Mouse (Mus musculus): ENCODE results near the gene Cdhr3. TPM values are rescaled to one million over a fixed set of nuclear protein-coding genes. Genes with fewer than 3 reads are reported as not detected.
A peak's percentile ranks its signal among the peaks of the same experiment; 100 is the strongest.

Gene Cdhr3
- polyA plus RNA-seq, 1 experiment from 2014 or later: not detected

GRCm38 (mm10) chr12:33035089-33035718 is 57.5 kb downstream of the Cdhr3 start:
- H3K27ac ChIP-seq (ENCODE audit: low read depth, low read length): no peak overlapping the region
- H3K4me3 ChIP-seq (ENCODE audit: low read depth, low read length): no peak overlapping the region
- peaks cover 5% of the 10 kb centered on the region; the same call in 1 of the 2 replicates for H3K27me3 ChIP-seq (replicated peaks; ENCODE audit: control insufficient read depth, insufficient read depth, low read length)
- WGBS: 47% methylated on average over 11 of the region's 11 CpGs
- H3K4me2 ChIP-seq: no peak overlapping the region
- H3K9ac ChIP-seq (ENCODE audit: low read depth, low read length): no peak overlapping the region
- H3K9me3 ChIP-seq (ENCODE audit: control insufficient read depth, low read length): no peaks in the 10 kb centered on the region
- DNase-seq (ENCODE audit: low spot score) (no peak), ATAC-seq (replicated peaks; ENCODE audit: low FRiP score) (no peak)
- H3K36me3 ChIP-seq (ENCODE audit: control insufficient read depth, insufficient read depth, low read length): no peaks in the 10 kb centered on the region
- H3K4me1 ChIP-seq (replicated peaks; ENCODE audit: control insufficient read depth, insufficient read depth, low read length): no peaks in the 10 kb centered on the region

GRCm38 (mm10) chr12:33034343-33035088 is 58.2 kb downstream of the Cdhr3 start:
- Histone ChIP-seq H3K4me2 (no peak overlapping the region), H3K36me3 (ENCODE audit: control insufficient read depth, insufficient read depth, low read length) (no peaks in the 10 kb centered on the region), H3K9ac (ENCODE audit: low read depth, low read length) (no peak overlapping the region), H3K4me1 (replicated peaks; ENCODE audit: control insufficient read depth, insufficient read depth, low read length) (no peaks in the 10 kb centered on the region), H3K4me3 (ENCODE audit: low read depth, low read length) (no peak overlapping the region), H3K27ac (ENCODE audit: low read depth, low read length) (no peak overlapping the region), H3K9me3 (ENCODE audit: control insufficient read depth, low read length) (no peaks in the 10 kb centered on the region), H3K27me3 (replicated peaks; ENCODE audit: control insufficient read depth, insufficient read depth, low read length) (peaks cover 5% of the 10 kb centered on the region; the same call in 1 of the 2 replicates)
- no peak for DNase-seq (ENCODE audit: low spot score)
- ATAC-seq (replicated peaks; ENCODE audit: low FRiP score): no peak
- 53% methylated on average over 12 of the region's 12 CpGs for WGBS

DNA sequence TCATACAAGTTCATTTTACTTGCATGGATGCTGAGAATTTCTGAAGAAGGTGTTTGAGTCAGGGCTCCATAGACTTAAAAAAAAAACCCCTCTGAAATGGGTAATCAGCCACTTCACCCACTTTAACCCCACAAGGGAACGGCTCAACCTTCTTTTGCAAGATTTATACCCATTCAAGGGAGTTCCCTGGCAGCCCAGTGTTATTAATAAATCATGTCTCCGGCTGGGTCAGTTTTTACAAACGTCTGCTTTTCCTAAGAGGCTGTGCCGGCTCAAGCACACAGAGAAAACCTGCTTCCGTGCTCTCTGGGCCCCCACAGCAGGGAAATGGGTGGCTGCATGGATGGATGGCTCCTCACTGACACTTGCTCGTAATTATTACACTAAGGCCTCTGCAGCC is 59.5 kb downstream of the Cdhr3 start:
- WGBS: 56% methylated on average over 6 of the region's 6 CpGs
- H3K4me1 ChIP-seq (replicated peaks; ENCODE audit: control insufficient read depth, insufficient read depth, low read length): no peaks in the 10 kb centered on the region
- H3K4me2 ChIP-seq: no peak overlapping the region
- no peak overlapping the region for H3K4me3 ChIP-seq (ENCODE audit: low read depth, low read length)
- no peaks in the 10 kb centered on the region for H3K9me3 ChIP-seq (ENCODE audit: control insufficient read depth, low read length)
- peaks cover 5% of the 10 kb centered on the region; the same call in 1 of the 2 replicates for H3K27me3 ChIP-seq (replicated peaks; ENCODE audit: control insufficient read depth, insufficient read depth, low read length)
- DNase-seq (ENCODE audit: low spot score) (no peak), ATAC-seq (replicated peaks; ENCODE audit: low FRiP score) (no peak)
- H3K36me3 ChIP-seq (ENCODE audit: control insufficient read depth, insufficient read depth, low read length): no peaks in the 10 kb centered on the region
- no peak overlapping the region for H3K9ac ChIP-seq (ENCODE audit: low read depth, low read length)
- no peak overlapping the region for H3K27ac ChIP-seq (ENCODE audit: low read depth, low read length)

GRCm38 (mm10) chr12:33030589-33030988 is 62.1 kb downstream of the Cdhr3 start:
- WGBS: 79% methylated on average over 2 of the region's 2 CpGs
- H3K27me3 ChIP-seq (replicated peaks; ENCODE audit: control insufficient read depth, insufficient read depth, low read length): peaks cover 3% of the 10 kb centered on the region; the same call in 1 of the 2 replicates
- H3K9ac ChIP-seq (ENCODE audit: low read depth, low read length): no peak overlapping the region
- no peaks in the 10 kb centered on the region for H3K4me1 ChIP-seq (replicated peaks; ENCODE audit: control insufficient read depth, insufficient read depth, low read length)
- H3K27ac ChIP-seq (ENCODE audit: low read depth, low read length): no peak overlapping the region
- DNase-seq (ENCODE audit: low spot score) (no peak), ATAC-seq (replicated peaks; ENCODE audit: low FRiP score) (no peak)
- H3K9me3 ChIP-seq (ENCODE audit: control insufficient read depth, low read length): no peaks in the 10 kb centered on the region
- no peaks in the 10 kb centered on the region for H3K36me3 ChIP-seq (ENCODE audit: control insufficient read depth, insufficient read depth, low read length)
- no peak overlapping the region for H3K4me3 ChIP-seq (ENCODE audit: low read depth, low read length)
- no peak overlapping the region for H3K4me2 ChIP-seq

- no peaks in the 10 kb centered on the region for H3K9me3 ChIP-seq (ENCODE audit: control insufficient read depth, low read length)
- no peaks in the 10 kb centered on the region for H3K4me1 ChIP-seq (replicated peaks; ENCODE audit: control insufficient read depth, insufficient read depth, low read length)
- WGBS: 87% methylated on average over 13 of the region's 13 CpGs
- H3K4me3 ChIP-seq (ENCODE audit: low read depth, low read length): no peak overlapping the region
- H3K27ac ChIP-seq (ENCODE audit: low read depth, low read length): no peak overlapping the region
- H3K4me2 ChIP-seq: no peak overlapping the region
- H3K9ac ChIP-seq (ENCODE audit: low read depth, low read length): no peak overlapping the region
- ATAC-seq (replicated peaks; ENCODE audit: low FRiP score) (no peak), DNase-seq (ENCODE audit: low spot score) (no peak)
- H3K36me3 ChIP-seq (ENCODE audit: control insufficient read depth, insufficient read depth, low read length): no peaks in the 10 kb centered on the region
- peaks cover 3% of the 10 kb centered on the region; the same call in 1 of the 2 replicates for H3K27me3 ChIP-seq (replicated peaks; ENCODE audit: control insufficient read depth, insufficient read depth, low read length)
Measured at GRCm38 (mm10) chr12:33030066-33030465, 62.6 kb downstream of the Cdhr3 start.

DNA sequence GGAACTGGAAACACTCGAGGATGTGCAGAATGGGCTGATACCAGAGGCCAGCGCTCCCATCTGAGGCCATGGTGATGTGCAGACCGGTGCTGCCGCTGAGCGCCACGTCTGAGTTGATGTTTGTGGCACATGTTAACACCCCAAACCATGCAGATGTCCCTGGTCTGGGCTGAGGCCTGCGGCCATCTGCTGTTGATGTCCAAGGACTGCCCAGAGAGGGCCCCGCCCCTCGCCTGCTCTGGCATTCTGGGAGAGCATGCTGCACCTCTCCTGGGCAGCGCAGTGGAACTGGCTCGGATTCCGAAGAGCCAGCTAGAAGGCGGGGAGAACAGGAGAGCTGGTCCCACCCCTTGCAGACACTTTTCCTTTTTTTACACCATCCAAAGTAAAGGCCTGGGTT is 64.0 kb downstream of the Cdhr3 start:
- Histone ChIP-seq H3K9ac (ENCODE audit: low read depth, low read length) (no peak overlapping the region), H3K4me3 (ENCODE audit: low read depth, low read length) (no peak overlapping the region), H3K4me2 (no peak overlapping the region), H3K4me1 (replicated peaks; ENCODE audit: control insufficient read depth, insufficient read depth, low read length) (no peaks in the 10 kb centered on the region), H3K27me3 (replicated peaks; ENCODE audit: control insufficient read depth, insufficient read depth, low read length) (no peaks in the 10 kb centered on the region), H3K27ac (ENCODE audit: low read depth, low read length) (no peak overlapping the region), H3K36me3 (ENCODE audit: control insufficient read depth, insufficient read depth, low read length) (no peaks in the 10 kb centered on the region), H3K9me3 (ENCODE audit: control insufficient read depth, low read length) (no peaks in the 10 kb centered on the region)
- no peak for ATAC-seq (replicated peaks; ENCODE audit: low FRiP score)
- 62% methylated on average over 13 of the region's 13 CpGs for WGBS
- no peak for DNase-seq (ENCODE audit: low spot score)

DNA sequence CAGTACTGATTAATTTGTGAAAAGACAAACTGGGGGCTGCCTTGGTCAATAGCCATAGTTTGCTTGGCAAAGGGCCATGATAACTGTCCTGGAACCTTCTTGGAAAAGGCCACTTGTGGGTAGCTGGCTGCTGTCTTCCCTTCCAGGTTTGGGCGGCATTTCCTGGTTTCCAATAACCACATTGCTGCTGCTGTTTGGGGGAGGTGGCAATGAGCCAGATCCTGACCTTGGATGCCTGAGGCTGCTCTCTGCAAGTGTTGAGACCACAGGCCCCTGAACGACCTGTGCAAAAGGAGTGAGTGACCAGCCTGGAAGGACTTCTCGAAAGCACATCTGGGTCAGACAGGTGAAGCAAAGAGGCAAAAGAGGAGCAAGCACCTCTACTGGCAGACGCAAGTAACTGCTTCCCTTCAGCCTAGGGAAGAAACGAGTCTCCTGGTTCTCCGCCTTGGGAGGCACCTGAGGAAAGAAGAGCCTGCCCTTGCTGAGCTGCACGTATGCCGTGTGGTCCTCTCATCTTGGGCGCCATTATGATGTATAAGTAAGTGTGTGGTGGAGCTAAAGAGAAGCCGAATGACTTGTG is 64.5 kb downstream of the Cdhr3 start:
- ATAC-seq (replicated peaks; ENCODE audit: low FRiP score) (no peak), DNase-seq (ENCODE audit: low spot score) (no peak)
- Histone ChIP-seq H3K4me3 (ENCODE audit: low read depth, low read length) (no peak overlapping the region), H3K4me2 (no peak overlapping the region), H3K9me3 (ENCODE audit: control insufficient read depth, low read length) (no peaks in the 10 kb centered on the region), H3K36me3 (ENCODE audit: control insufficient read depth, insufficient read depth, low read length) (no peaks in the 10 kb centered on the region), H3K9ac (ENCODE audit: low read depth, low read length) (no peak overlapping the region), H3K27me3 (replicated peaks; ENCODE audit: control insufficient read depth, insufficient read depth, low read length) (no peaks in the 10 kb centered on the region), H3K27ac (ENCODE audit: low read depth, low read length) (no peak overlapping the region), H3K4me1 (replicated peaks; ENCODE audit: control insufficient read depth, insufficient read depth, low read length) (no peaks in the 10 kb centered on the region)
- WGBS: 46% methylated on average over 10 of the region's 10 CpGs

DNA sequence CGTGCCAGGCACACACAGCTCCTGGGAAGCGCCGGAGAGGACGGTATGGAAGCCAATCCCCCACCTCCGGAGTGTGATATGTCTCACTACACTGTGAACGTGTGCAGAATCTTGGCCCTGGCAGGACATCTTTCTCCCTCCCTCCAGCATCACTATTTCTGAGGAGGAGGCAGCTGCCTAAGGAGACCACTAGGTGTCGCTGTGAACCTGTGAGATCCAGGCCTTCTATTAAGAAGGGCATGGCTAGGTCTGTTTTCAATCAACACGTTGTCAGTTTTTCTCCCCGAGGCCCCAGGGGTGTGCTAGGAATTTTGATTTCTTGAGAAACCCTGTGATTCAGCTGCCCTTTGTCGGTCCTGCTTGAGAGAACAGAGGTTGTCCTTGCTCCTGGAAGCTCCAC is 65.6 kb downstream of the Cdhr3 start:
- Histone ChIP-seq H3K36me3 (ENCODE audit: control insufficient read depth, insufficient read depth, low read length) (no peaks in the 10 kb centered on the region), H3K4me1 (replicated peaks; ENCODE audit: control insufficient read depth, insufficient read depth, low read length) (no peaks in the 10 kb centered on the region), H3K27me3 (replicated peaks; ENCODE audit: control insufficient read depth, insufficient read depth, low read length) (no peaks in the 10 kb centered on the region), H3K4me3 (ENCODE audit: low read depth, low read length) (no peak overlapping the region), H3K9me3 (ENCODE audit: control insufficient read depth, low read length) (no peaks in the 10 kb centered on the region), H3K27ac (ENCODE audit: low read depth, low read length) (no peak overlapping the region), H3K4me2 (peak overlapping the region; percentile 34; the same call in 1 of the 2 replicates), H3K9ac (ENCODE audit: low read depth, low read length) (no peak overlapping the region)
- DNase-seq (ENCODE audit: low spot score) (peak; percentile 48), ATAC-seq (replicated peaks; ENCODE audit: low FRiP score) (peak; percentile 39)
- WGBS: 2% methylated on average over 10 of the region's 10 CpGs

Data from liver, embryonic 11.5 days (tissue).